Mouse (Mus musculus): ENCODE measurements around the gene Gm6993.

DNA sequence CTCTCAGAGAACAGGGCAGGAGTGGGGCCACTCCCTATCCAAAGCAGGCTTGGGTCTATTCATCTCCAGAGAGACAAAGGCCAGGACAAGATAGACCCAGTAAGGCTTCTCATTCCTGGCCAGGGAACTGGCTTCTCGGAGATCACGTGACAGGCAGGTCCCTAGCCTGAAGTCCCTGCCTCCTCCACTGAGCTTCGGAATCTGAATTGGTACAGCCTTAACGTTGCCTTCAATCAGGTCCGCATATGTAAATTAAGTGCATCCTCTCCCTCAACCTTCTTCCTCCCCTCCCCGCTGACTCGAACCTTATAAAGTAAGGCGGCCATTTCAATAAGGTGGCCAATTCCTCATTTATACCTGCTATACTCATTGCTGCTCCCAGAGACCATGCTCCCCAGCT is 15.1 kb upstream of the Gm6993 start:
- TF ChIP-seq GATA1 (IDR thresholded peaks at IDR 0.05; ENCODE audit: borderline replicate concordance, low read length) (no peak), FLI1 (IDR thresholded peaks at IDR 0.05; ENCODE audit: low read length) (no peak)

All from megakaryocyte, embryonic 14.5 days (primary cell).